Mouse (Mus musculus) hindbrain, postnatal 0 days (tissue): Measurements from ENCODE around the gene Gm20388. TPM values are rescaled to one million over a fixed set of nuclear protein-coding genes. Genes with fewer than 3 reads are reported as not detected.

Experiments
- ATAC-seq: fragments of 200-750 bp; cut with Nextera tagmentation; 2 replicates; pipeline ENCODE4 v1.8.0; 2017; ENCODE audit warnings: mild to moderate bottlenecking, moderate TSS enrichment, moderate library complexity
- DNase-seq: peaks from one replicate; pipeline ENCODE4 v3.0.0-alpha.2; 2015; ENCODE audit warnings: low spot score
- H3K27ac ChIP-seq: fragments of 300-500 bp; sonication (generic); 2 replicates; pipeline ENCODE4 v1.5.1; 2014; ENCODE audit warnings: mild to moderate bottlenecking
- H3K27me3 ChIP-seq: fragments of 300-500 bp; sonication (generic); 2 replicates; pipeline ENCODE4 v1.6.1; 2014; ENCODE audit warnings: low read length, mixed read lengths; ENCODE audit not compliant: insufficient read depth
- H3K36me3 ChIP-seq: fragments of 300-500 bp; sonication (generic); 2 replicates; pipeline ENCODE4 v1.6.1; 2014; ENCODE audit warnings: low read length, mixed read lengths; ENCODE audit not compliant: insufficient read depth
- H3K4me1 ChIP-seq: fragments of 300-500 bp; sonication (generic); 2 replicates; pipeline ENCODE4 v1.6.1; 2014; ENCODE audit warnings: antibody characterized with exemption, low read length, mixed read lengths; ENCODE audit not compliant: insufficient read depth
- H3K4me2 ChIP-seq: fragments of 300-500 bp; sonication (generic); 2 replicates; pipeline ENCODE4 v1.6.1; 2014; ENCODE audit warnings: low read depth, mild to moderate bottlenecking, low read length, moderate library complexity, mixed read lengths
- H3K4me3 ChIP-seq: fragments of 300-500 bp; sonication (generic); 2 replicates; pipeline ENCODE4 v1.5.1; 2014; ENCODE audit warnings: low read length
- H3K9ac ChIP-seq: fragments of 300-500 bp; sonication (generic); replicated peaks from 2 replicates; pipeline ENCODE4 v1.6.1; 2014; ENCODE audit warnings: mild to moderate bottlenecking, low read length, moderate library complexity, mixed read lengths
- H3K9me3 ChIP-seq: fragments of 300-500 bp; sonication (generic); 2 replicates; pipeline ENCODE4 v1.6.1; 2016; ENCODE audit warnings: low read length, mixed read lengths
- CTCF ChIP-seq: IDR thresholded peaks from 2 replicates; pipeline ENCODE4 v1.5.1; 2016; ENCODE audit warnings: antibody characterized with exemption, control low read depth, low read depth
- WGBS: fragments of 180-500 bp; shearing (Covaris S2); extraction: QIAGEN DNeasy Blood & Tissue Kit; methylation state at CpG from one replicate; pipeline ENCODE4 v1.1.7; 2014; 5-methylcytosine and 5-hydroxymethylcytosine counted together
- polyA plus RNA-seq: library from polyadenylated mRNA; unstranded; fragments of >200 nt; fragmentation: Nextera tagmentation; extraction: Ambion mirVana; gene quantifications from 2 replicates; pipeline ENCODE4 v1.2.1, GENCODE M21; 2015
- total RNA-seq: library from RNA; depleted of rRNA; stranded (reverse); fragments of >200 nt; gene quantifications from 2 replicates; pipeline ENCODE4 v1.2.3, GENCODE M21; 2014

Gm20388 gene
- total and polyA plus RNA-seq, 2 experiments from 2014 or later = 71.3 TPM; not detected in 1

DNA sequence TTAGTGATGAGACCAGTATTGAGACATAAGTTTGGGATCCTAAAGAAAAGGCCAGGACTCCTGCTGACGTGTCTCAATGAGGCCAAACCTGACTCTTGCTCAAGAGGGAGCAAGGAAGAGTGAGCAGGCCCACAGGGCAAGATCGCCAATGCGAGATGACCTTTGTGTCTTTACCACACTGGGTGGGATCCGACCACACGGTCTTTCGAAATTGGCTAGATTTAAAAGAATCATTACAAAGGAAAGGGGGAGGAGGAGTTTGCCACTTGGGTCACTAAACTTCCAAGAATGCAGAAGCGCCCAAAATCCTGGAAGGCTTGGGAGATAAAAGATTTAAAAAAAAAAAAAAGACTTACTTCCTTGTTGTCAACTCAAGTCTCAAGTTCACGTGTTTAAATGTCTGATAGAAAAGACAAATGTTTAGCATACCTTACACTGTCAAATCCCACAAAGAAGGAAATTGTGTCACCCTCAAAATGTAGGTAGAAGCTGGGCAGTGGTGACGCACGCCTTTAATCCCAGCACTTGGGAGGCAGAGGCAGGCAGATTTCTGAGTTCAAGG, 1936.7 kb downstream of the Gm20388 start:
- Histone ChIP-seq H3K27me3 (no peaks in the 10 kb centered on the region), H3K4me3 (no peak overlapping the region), H3K27ac (no peak overlapping the region), H3K4me2 (no peak overlapping the region), H3K4me1 (no peaks in the 10 kb centered on the region), H3K9me3 (no peaks in the 10 kb centered on the region), H3K36me3 (no peaks in the 10 kb centered on the region), H3K9ac (no peak overlapping the region)
- no peak for DNase-seq
- 74% methylated on average over 10 of the region's 10 CpGs for WGBS
- TF ChIP-seq CTCF = no peak
- ATAC-seq = no peak

GRCm38 (mm10) chr8:121847987-121848386, 1937.3 kb downstream of the Gm20388 start:
- H3K4me1 ChIP-seq = no peaks in the 10 kb centered on the region
- DNase-seq (no peak), ATAC-seq (no peak)
- no peaks in the 10 kb centered on the region for H3K36me3 ChIP-seq
- H3K27ac ChIP-seq = no peak overlapping the region
- WGBS = 69% methylated on average over 6 of the region's 6 CpGs
- H3K9me3 ChIP-seq = no peaks in the 10 kb centered on the region
- H3K4me2 ChIP-seq = no peak overlapping the region
- H3K4me3 ChIP-seq = no peak overlapping the region
- H3K27me3 ChIP-seq = no peaks in the 10 kb centered on the region
- no peak overlapping the region for H3K9ac ChIP-seq
- no peak for TF ChIP-seq CTCF

DNA sequence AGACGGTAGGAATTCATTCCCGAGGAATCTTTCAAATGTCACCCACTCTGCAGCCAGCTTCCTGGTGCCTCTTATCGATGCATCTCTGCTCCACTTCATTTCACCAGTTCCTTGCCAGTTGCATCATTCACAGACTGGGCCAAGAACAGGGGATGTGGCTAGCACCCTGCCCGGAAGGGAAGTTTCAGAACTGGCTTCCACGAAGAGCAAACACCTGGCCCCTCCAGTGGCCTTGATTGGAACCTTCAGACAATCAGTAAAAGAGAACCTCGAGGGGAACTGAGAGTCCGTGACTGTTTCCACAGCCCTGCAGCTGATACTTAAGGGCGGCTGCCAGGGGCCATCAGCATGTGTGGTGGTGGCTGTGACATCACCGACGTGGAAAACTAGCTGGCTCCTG, 1937.9 kb downstream of the Gm20388 start:
- no peak overlapping the region for H3K27ac ChIP-seq
- no peaks in the 10 kb centered on the region for H3K27me3 ChIP-seq
- no peak overlapping the region for H3K4me3 ChIP-seq
- TF ChIP-seq CTCF = no peak
- 66% methylated on average over 10 of the region's 10 CpGs for WGBS
- H3K9ac ChIP-seq = no peak overlapping the region
- H3K4me1 ChIP-seq = no peaks in the 10 kb centered on the region
- no peak for ATAC-seq
- no peak for DNase-seq
- H3K9me3 ChIP-seq = no peaks in the 10 kb centered on the region
- H3K36me3 ChIP-seq = no peaks in the 10 kb centered on the region
- H3K4me2 ChIP-seq = no peak overlapping the region

- Histone ChIP-seq H3K4me2 (no peak overlapping the region), H3K4me1 (no peaks in the 10 kb centered on the region), H3K27ac (no peak overlapping the region), H3K9ac (no peak overlapping the region), H3K9me3 (no peaks in the 10 kb centered on the region), H3K4me3 (no peak overlapping the region), H3K36me3 (no peaks in the 10 kb centered on the region), H3K27me3 (no peaks in the 10 kb centered on the region)
- ATAC-seq = no peak
- DNase-seq = no peak
- WGBS = 70% methylated on average over 8 of the region's 9 CpGs
- TF ChIP-seq CTCF = no peak
These were observed 1938.7 kb downstream of the Gm20388 start for GRCm38 (mm10) chr8:121849303-121849702.

DNA sequence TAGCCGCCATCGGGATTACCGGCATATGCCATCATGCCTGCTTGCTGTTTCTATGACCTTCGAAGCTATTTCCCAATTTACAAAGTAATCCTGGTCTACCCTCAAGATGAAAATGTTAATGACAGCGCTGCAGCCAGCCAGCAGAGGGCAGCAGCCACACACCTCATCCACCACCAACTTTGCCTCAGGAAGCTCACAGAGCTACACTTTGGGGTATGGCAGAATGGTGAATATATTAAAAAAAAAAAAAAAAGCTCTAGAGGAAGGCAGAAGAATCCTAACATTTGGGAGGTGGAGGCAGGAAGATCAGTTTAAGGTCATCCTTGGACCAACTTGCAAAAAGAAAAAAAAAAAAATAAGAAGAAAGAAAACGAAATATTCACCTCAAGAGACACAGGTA, 1939.4 kb downstream of the Gm20388 start:
- Histone ChIP-seq H3K27me3 (no peaks in the 10 kb centered on the region), H3K36me3 (no peaks in the 10 kb centered on the region), H3K9me3 (no peaks in the 10 kb centered on the region), H3K27ac (no peak overlapping the region), H3K4me1 (no peaks in the 10 kb centered on the region), H3K4me2 (no peak overlapping the region), H3K4me3 (no peak overlapping the region), H3K9ac (no peak overlapping the region)
- TF ChIP-seq CTCF = peak; percentile 96
- ATAC-seq = peak; percentile 39; the same call in 1 of the 2 replicates
- peak; percentile 86 for DNase-seq
- 13% methylated on average over 6 of the region's 6 CpGs for WGBS

DNA sequence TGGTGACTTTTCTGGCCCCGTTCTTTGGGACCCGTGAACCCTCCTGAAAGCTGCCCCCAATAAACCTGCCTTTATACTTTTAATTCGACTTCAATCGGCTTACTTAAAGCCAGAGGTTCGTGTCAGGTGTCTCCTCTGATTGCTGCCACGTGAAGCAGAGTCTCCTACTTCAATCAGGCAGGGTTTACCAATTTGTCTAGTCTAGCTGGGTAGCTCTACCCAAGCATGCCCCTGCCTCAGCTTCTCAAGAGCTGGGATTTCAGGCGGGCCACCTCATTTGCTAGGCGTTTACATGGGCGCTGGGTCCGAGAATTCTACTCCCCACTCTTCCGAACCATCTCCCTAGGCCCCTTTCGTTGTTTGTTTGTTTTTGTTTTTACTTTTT, 1939.8 kb downstream of the Gm20388 start:
- WGBS = 42% methylated on average over 12 of the region's 12 CpGs
- Histone ChIP-seq H3K9ac (no peak overlapping the region), H3K36me3 (no peaks in the 10 kb centered on the region), H3K4me2 (peak overlapping the region; percentile 40; the same call in 1 of the 2 replicates), H3K27ac (no peak overlapping the region), H3K4me3 (no peak overlapping the region), H3K9me3 (no peaks in the 10 kb centered on the region), H3K4me1 (no peaks in the 10 kb centered on the region), H3K27me3 (no peaks in the 10 kb centered on the region)
- TF ChIP-seq CTCF = no peak
- ATAC-seq = 0 out of 2 replicates have a peak, but pooled peaks have one; percentile 6
- DNase-seq = no peak

- Histone ChIP-seq H3K4me1 (no peaks in the 10 kb centered on the region), H3K4me2 (peak overlapping the region; percentile 40), H3K9ac (peak overlapping the region; percentile 28; the same call in 1 of the 2 replicates), H3K4me3 (no peak overlapping the region), H3K27me3 (no peaks in the 10 kb centered on the region), H3K27ac (peak overlapping the region; percentile 59; the same call in 1 of the 2 replicates), H3K9me3 (no peaks in the 10 kb centered on the region), H3K36me3 (no peaks in the 10 kb centered on the region)
- peak; percentile 100 for TF ChIP-seq CTCF
- 4% methylated on average over 24 of the region's 24 CpGs for WGBS
- ATAC-seq (peak; percentile 88), DNase-seq (peak; percentile 97)
These were observed 1940.3 kb downstream of the Gm20388 start for GRCm38 (mm10) chr8:121850821-121851470.
